Mouse (Mus musculus) MEL-GATA-1-ER (cell line): ENCODE measurements around the gene Lmntd1.
"Not testable (repeated sequence)": the region's sequence is repeated elsewhere in the genome, so short reads cannot be mapped to it uniquely, and the experiment has no call there.

ENCODE experiments used
- DNase-seq: peaks from one replicate; pipeline ENCODE4 v3.0.0-alpha.2; 2012; ENCODE audit warnings: low read depth; ENCODE audit errors: extremely low read depth

The Lmntd1 gene

DNA sequence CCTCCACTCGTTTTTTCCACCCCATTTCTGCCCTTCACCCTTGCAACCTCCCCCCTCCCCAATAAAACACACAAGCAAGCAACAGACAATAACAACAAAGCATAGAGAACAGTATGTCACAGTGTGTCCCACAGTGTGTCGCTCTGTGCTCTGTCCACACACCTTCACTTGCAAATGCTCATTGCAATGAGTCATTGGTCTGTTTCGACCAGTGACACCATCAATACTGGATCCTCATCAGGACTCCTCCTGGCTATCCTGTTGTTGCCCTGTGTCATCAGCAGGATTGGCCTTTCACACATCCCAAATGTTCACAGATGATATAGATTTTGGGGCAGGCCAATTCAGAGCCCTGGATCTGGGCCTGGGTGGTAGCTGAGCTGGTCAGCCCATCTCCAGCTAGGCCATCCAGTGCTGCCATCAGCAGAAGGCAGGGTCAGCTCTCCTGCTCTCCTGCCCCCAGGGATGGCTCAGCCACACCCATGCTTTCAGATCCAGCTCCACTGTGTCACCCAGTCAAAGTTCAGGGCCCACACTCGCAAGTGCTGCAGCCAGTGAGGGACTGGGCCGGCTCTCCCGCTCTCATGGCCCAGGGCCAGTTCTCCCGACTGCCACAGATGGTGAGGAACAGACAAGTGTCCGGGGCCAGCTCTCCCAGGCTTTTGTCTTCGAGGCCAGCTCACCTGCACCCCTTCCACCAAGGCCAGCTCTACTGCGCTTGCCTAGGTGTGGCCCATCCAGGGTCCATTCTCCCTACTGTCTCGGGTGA lies 267.1 kb downstream of the Lmntd1 start:
- no peak for DNase-seq

DNA sequence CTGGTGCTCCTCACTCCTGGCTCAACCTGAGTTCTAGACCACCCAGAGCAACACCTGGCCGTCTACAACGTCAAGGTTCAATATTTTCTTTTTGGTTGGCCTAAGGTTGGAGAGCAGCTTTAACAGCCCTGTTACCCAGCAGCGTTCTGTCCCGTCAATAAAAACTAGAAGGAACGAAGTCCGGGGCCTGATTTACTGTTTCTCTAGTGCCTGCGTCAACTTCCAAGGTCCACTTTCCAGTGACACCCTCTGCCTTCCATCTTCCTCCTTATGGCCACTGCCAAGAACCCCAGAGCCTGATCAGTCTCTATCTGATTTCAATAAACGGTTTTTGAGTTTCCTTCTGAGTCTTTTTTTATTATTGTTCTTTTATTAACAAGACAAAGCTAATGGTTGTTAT lies 267.8 kb downstream of the Lmntd1 start:
- no peak for DNase-seq

DNA sequence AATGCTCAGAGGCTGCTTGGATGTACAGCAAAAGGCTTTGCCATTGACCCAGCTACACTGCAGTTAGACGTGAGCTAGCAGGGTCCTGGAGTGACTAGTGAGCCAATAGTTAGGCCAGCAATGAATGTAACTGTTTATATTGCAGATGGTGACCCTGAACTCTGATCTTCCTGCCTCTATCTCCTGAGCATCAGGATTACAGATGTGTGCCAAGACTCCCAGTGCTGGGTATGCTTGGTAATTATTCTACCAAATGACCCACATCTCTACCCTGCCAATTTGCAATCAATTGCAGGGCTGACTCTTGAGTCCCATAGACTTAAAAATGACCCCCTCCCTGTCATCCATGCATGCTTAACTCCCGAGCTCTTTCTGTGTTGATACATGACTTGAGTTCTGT lies 269.4 kb downstream of the Lmntd1 start:
- DNase-seq, result no peak

DNA sequence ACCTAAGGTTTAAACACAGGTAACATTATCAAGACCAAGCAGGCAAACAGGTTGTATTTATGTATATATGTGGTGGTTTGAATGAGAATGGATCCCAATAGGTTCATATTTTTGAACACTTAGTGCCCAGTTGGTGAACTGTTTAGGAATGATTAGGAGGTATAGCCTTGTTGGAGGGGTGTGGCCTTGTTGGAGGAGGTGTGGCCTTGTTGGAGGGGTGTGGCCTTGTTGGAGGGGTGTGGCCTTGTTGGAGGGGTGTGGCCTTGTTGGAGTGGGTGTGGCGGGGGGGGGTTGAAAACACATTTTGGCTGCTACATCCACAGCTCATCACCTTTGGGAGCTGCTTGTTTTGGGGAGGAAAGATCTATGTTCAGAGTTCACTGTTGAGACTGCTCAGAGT lies 270.7 kb downstream of the Lmntd1 start:
- no peak for DNase-seq

DNA sequence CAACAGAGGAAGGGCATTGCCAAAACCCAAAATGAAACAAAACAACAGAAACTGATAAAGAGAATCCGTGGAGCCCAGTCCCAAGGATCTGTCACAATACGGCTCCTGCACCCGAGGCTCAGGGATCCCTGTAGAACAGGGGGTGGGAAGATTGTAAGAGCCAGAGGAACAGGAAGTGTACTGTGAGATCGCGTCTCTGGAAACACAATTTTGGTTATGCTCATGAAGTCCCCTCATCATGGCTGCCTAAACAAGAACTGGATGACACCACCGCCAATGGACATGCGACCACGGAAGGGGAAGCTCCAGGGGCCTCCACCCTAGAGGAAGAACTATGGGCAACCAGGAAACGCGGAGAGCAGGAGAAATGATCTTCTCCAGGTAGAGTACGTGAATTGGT lies 271.3 kb downstream of the Lmntd1 start:
- DNase-seq, result no peak

DNA sequence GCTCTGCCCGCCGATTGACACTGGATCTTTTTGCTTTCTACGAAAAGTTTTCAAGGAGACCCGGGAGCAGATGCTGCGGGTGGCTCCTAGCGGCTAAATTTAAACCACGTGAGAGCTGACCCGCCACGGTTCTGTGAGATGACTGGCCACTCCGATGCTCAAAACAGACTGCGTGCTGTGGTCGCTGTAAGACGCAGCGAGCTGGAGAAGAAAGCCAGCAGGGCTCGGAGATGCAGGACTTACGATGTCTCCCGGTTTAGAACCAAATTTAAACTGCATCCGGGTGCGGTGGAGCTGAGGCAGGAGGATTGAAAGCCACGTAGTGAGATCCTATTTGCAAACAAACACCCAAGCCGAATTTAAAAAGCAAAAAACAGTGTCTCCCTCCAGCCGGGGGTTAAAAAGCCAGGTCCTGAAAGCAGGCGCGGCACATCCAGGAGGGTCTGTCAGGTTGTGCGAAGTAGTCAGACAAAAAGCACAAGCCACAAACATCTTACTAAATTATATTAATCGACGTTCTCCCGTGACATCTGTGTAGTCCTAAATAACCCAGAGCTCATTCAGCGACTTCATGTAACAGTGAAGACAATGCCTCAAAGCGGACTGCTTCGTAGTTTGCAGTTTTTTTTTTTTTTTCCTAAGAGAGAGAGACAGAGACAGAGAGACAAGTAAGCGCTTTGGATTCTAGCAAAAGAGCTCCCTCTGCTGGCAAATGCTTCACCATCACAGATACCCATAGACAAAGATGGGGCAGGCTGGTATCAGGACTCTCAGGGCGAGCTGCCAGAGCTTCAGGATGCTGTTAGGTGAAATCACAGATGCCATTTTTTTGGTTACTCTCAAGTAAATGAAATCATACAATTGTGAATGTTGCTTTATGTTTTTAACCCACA lies 272.6 kb downstream of the Lmntd1 start:
- peak; percentile 91 for DNase-seq

DNA sequence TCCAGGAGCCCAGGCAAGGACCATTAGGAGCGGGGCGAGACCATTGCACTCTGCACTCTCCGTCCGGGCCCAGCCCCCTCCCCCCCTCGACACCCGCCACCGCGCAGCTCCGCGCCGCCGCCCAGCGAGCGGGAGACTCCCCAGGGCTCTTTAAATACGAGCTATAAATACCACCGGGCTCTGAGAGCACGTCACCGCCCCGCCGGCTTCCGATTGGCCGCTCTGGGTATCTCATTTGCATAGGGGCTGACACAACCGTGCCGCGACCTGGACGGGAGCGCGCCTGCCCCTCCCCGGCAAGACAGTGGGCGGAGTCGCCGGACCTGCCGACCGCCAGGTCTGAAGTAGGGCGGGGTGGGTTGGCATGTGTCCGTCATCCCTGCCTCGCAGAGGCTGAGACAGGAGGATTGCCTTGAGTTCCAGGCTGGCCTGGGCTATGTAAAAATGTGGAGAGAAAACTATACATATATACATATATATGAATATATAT lies 273.4 kb downstream of the Lmntd1 start:
- DNase-seq, result peak; percentile 89

DNA sequence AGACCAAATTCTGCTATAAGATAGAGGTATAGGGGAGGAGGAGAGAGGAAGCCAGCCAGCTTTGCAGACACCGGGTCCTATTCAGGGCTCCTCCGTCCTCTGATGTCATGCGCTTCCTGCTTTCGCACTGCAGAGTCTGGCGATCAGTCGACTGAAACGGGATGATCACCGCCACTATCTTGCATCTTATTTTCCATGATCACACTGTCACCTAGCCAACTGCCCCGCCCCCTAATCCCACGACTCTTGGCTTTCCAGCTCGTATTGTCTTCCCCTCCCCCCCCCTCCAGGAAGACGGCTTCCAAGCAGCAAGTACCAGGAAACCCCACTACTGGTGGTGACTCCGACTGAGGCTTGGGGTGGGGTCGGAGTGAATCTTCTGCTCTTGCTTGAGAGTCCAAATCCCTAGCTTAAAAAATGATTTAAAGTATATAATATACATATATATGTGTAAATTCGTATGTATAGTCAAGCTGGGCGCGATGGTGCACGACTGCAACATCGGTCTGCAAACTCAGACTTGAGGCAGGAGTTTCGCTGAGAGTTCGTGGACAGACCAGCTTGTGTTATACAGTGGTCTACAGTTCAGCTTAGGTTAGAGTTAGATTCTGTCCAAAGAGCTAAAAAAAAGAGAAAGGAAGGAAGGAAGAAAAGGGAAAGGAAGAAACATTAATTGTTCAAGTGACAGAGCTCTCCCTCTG lies 274.0 kb downstream of the Lmntd1 start:
- DNase-seq, result peak; percentile 47

DNA sequence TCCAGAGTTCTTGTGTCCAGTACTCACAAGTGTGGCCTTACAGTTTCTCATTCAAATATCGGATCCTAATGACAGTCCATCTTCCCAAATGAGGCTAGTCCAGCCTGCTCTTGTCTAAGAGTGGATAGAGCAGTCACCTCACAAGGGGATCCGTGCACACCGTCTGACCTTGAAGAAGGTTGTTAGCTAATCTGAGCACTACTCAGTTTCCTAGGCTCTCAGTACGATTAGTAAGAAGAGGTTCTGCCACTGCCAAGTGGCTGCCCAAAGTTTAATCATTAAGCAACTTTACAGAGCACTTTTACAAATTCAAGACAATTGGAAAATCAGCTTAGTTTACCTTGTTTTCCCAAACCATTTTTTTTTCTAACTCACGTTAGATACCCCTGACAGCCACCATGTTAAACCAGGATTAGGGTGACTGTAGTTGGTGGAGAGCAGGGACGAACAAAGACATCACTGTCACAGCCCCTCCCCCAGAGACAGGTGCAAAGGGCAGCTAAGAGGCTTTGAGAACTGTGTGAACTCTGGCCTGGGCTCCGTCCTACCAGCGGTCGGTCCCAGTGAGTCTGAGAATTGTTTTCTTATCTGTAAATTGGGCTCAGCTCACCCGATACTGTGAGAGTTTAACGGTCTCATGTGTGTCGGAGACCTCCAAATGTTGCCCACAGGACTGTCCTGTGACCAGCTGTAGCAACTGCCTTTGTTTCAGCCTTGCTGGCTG lies 275.4 kb downstream of the Lmntd1 start:
- DNase-seq, result no peak

DNA sequence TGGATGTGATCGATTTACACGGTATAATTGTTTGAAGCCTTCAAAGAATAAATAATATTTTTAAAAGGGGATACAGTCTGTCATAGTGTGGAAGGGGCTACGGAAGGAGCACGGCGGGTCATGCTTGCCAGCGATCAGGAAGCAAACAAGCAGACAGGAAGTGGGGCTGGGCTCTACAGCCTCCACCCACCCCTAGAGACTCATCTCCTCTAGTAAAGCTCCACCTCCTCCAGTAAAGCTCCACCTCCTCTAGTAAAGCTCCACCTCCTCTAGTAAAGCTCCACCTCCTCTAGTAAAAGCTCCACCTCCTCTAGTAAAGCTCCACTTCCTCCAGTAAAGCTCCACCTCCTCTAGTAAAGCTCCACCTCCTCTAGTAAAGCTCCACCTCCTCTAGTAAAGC lies 276.6 kb downstream of the Lmntd1 start:
- not testable (repeated sequence) for DNase-seq

DNA sequence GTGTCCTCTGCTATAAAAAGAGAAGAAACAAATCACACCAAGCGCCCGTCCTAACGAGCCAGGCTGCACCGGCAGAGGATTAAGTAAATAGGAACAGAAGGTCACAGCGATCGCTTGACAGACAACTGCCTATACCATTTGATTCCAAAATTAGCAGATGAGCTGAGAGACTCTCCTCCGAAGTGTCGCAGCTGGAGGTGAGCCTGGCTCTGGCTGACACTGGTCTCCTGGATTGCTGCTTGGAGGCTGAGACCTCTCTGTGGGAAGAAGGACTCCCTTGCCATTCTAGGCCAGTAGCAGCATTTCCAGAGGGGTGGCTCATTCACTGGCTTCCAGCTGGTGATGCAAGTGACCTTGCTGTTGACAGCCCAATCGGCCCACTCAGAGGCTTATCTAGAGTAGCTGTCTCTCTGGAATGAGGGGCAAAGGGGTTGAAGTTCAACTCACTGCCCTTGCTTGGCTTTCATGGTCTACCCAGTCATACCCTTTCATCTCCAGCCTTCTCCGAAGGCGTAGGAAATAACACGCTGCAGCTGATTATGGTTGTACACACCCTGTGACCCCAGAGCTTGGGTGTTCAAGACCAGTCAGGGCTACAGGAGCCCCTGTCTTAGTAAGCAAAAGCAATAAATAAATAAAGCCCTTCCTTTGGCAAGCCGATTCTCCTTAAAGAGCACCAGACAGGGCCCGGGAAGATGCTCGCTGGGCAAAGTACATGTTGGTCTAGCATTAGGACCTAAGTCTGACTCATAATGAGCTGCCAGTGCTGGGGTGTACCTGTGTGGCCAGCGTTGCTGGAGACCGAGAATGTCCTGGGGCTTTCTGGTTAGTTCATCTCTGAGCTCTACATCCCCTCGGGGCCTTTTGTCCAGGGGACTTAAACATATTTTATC lies 278.0 kb downstream of the Lmntd1 start:
- no peak for DNase-seq

DNA sequence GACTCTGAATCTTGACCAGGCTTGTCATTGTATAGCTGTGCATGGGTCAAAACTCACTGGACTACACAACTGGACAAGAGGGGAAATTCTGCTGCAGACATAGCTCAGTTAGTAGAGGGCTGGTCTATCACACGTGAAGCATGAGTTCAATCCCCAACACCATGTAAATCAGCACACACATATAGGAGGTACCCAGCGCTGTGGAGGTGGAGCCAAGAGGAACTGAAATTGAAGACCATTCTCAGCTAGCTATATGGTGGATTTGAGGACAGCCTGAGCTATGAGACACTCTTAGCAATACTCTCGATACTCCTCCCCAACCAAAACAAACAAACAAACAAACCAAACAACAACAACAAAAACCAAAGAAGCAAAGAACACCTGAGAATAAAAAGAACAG lies 279.9 kb downstream of the Lmntd1 start:
- no peak for DNase-seq

DNA sequence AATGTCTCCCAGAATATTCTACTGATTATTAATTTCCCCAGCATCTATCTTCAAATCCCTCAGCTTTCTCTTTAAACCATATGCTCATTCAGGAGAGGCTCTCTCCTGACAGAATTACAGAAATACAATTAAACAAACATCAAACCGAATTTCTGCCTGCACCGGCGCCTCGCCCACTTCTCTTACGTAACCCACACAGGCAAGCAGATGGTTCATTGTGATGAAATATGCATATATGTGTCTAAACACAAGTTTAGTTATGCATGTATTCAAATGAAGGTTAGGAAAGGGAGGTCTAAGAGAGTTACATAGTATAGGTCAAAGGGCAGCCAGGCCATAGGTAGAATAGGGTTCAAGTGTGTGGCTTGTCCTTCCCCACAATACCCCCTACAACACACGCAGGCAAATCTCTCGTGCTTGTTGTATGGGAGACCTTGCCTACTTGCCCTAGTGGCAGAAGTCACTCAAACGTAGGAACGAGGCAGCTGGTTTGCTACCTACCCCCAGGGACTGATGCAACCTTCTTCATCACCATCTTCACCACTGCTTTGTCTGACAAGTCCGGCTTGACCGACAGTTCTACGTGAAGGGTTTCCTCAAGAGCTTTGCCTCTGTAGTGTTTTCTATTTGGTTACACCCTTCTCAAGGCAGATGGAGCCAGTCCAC lies 287.8 kb downstream of the Lmntd1 start:
- no peak for DNase-seq

DNA sequence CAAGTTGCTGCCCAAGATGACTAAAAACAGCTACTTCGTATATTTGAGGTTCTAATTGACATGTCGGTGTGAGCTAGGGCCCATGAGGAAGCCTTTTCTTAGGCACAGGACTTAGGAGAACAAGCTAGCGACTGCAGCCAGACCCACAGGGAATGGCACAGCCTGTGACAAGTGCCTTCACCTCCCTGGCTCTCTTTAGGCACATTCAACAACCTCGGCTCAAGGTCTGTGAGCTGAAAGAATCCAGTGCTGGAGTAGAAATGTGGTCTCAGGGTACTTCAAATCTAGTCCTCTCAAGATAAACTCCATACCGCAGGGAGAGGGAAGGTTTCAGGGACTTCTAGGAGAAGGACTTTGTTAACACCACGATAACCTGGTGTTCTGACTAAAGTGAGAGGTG lies 289.0 kb downstream of the Lmntd1 start:
- DNase-seq, result no peak

DNA sequence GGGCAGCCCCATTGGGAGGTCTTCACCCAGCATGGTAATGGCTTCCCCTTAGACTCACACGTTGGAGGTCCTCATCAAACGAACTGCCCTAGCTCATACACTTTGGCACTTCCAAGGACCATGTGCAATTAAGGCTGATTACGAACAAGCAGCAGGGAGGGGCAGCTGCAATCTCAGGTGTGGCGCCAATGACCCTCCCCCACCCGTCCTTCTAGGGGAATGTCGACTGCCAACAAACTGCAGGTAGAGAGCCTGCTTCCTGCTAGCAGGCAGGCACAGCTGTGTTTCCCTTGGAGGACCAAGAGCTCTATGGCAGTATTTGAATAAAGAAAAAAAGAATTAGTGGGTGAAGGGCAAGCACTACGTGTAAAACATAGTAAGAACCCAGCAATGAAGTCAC lies 289.6 kb downstream of the Lmntd1 start:
- DNase-seq, result no peak

DNA sequence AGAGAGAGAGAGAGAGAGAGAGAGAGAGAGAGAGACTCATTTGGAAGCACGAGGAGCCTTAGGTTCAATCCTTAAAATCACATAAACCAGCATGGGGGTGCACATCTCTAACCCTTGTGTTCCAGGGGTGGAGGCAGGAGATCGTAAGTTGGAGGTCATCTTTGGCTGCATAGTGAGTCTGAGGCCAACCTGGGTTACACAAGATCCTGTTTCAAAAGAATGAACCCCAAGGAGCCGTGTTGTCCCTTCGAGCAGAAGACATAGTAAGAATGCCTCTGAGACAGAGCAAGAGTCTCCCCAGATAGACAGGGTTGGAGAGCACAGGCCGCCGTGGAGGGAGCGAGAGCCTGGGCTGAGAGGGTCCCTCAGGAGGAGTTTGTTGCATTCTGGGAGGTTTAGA lies 291.9 kb downstream of the Lmntd1 start:
- DNase-seq, result no peak

DNA sequence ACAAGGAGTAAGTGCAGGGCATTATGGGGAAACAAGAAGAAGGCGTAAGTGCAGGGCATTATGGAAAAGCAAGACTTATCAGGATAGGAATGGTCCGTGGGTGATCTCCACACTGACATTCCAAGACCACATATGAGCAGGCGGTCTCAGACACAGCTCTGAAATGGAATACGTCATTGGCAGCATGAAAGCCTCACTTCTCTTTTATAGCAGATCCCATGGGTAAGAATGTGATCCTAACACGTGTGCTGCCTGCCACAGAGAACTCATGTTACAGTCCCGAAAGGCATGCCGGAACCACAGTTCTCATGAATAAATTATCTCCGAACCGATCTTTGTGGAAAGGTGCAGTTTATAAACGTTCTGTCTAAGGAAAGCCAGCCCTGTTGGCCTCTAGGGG lies 294.0 kb downstream of the Lmntd1 start:
- DNase-seq, result no peak
